Mouse (Mus musculus): ENCODE data around the gene Grik1.
A peak's percentile ranks its signal among the peaks of the same experiment; 100 is the strongest.

Grik1 gene

DNA sequence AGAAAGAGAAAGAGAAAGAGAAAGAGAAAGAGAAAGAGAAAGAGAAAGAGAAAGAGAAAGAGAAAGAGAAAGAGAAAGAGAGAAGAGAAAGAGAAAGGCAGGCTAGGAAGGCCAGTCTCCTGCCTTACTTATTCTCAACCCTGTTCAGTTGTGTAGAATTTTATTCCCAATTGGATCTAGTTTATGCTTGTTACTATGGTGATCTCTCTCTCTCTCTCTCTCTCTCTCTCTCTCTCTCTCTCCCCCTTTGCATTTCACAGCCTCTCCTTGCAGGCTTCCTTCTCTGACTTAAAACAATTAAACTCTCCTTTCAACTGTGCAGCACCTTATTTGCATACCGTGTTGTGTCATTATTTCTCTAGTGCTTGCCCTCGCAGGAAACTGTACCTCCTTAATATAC is 147.5 kb downstream of the Grik1 start:
- no peak for DNase-seq (ENCODE audit: inconsistent age in 2 of 2, low spot score in 1 of 2)

DNA sequence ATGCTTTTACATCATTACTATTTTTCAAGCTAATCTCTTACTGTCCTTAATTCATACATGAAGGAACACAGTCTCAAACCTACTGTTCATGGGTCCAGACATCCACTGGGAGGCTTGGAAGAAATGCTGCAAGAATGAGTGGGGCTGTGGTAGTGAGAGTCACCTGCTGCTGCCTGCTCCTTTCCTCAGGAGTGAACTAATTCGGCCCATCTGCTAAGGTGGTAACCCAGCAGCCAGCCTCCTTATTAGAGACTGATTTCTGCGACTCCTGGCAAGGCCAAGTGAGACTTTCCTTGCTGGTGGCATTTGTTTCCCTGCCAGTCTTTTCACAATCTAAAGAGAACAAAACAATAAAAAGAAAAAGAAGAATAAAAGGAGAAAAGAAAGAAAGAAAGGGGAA is 147.9 kb downstream of the Grik1 start:
- no peak for DNase-seq (ENCODE audit: inconsistent age in 2 of 2, low spot score in 1 of 2)

DNA sequence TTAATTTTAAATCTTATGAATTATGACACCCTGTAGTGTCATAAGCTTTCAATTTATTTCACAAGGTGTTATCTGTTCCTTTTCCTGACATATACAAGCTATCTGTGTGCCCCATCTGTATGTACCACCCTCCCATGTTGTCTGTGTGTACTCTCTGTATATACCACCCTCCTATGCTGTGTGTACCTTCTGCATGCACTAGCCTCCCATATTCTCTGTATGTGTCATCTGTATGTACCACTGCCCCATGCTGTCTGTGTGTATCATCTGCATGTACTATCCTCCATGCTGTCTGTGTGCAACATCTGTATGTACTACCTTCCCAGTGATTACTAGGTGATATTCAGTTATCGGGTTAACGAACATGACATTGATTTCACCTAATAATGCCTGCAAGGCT is 148.5 kb downstream of the Grik1 start:
- no peak for DNase-seq (ENCODE audit: inconsistent age in 2 of 2, low spot score in 1 of 2)

DNA sequence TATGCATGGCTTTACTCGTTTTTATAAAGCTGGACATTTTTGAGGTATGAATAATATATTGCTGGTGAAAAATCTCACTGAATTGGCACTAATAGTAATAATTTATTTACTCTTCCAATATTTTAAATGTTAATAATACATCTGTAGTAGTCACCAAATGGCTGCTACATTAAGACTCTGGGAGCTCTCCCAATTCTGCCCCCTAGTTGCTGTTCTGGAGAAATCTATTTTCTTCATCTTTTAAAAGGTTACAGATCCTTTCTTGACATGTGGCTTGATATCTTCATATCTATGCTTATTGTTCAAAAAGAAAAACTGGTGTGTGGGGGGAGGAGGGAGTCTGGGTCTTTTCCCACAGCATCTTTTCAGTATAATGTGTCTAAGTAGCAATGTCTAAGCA is 151.2 kb downstream of the Grik1 start:
- DNase-seq (ENCODE audit: inconsistent age in 2 of 2, low spot score in 1 of 2), result no peak

DNA sequence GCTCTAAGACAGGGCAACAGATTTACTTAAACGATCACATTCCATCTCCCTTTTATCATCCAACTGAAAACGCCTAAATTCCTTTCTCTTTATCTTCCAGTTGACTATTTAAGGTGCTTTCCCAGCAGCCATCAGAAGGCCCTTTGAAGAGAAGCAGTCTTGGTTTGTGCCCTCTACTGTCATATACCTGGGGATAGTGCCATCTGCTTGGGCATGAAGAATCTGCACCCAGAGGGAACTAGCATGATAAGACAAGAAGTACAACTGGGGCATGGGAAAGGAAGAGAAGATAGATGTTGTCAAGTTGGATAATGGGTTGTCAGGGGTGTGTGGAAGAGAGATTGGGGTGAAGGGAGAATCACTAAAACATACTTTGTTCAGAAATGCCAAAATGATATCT is 157.1 kb downstream of the Grik1 start:
- no peak for DNase-seq (ENCODE audit: inconsistent age in 2 of 2, low spot score in 1 of 2)

DNA sequence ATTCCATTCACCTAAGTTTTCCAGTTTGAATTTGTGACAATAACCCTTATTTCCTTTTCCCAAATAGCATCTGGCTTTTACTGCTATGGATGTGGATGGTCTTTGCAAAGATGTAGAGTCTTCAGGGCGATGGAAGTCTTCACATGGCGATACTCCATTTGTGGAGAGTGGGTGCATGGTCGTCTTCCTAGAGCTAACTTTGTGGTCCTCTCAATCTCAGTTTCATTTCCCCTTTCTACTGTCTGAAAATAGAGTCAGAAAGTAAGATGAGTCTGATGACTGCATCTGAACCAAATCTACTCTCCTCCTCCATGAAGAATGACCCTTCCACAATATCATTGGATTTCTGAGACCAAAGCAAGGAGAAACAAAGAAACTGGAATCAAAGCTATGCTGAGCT is 159.0 kb downstream of the Grik1 start:
- no peak for DNase-seq (ENCODE audit: inconsistent age in 2 of 2, low spot score in 1 of 2)

DNA sequence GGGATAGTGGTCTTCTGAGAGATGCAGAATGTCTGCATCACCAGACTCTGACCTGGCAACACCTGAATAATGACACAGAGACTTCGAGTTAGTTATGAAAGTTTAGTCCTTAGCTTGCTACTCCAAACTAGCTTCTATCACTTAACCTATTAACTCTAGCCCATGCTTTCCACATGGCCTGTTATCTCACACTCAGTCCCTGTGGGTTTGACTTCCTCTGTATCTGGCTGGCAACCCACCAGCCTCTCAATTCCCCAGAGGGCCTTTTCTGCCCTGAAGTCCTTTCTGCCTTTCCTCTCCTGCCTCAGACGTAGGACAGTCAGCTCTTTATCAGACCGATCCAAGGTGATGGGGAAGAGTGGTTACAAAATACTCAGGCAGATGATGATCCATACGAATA is 165.0 kb downstream of the Grik1 start:
- DNase-seq (ENCODE audit: inconsistent age in 2 of 2, low spot score in 1 of 2), result no peak

DNA sequence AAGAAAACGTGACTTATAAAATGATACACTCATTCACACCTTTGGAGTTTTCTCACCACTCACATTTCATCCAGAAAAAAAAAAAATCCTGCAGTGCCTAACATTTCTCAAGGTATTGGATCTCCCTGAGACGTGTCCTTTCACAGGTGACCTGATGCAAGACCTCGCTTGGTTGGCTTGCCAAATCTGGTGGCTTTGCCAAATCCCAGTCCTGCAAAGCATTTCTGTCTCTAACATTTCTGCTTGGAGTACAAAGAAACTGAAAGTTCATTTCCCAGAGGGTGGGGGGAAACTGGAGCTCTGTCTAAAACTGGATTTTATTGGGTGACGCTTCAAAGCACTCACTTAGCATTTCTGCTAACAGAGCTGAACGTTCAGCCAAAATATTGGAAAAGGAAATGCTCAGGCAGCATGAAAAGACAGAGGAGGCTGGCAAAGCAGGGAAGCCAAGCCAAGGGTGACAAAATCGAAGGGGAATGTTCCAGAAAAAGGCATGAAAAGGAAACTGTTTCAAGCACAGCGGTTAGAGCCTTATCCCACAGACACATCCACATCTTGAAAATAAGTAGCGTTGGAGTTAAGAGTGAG is 177.4 kb downstream of the Grik1 start:
- DNase-seq (ENCODE audit: inconsistent age in 2 of 2, low spot score in 1 of 2), result peak in 1 of 2 experiments; percentile 44

DNA sequence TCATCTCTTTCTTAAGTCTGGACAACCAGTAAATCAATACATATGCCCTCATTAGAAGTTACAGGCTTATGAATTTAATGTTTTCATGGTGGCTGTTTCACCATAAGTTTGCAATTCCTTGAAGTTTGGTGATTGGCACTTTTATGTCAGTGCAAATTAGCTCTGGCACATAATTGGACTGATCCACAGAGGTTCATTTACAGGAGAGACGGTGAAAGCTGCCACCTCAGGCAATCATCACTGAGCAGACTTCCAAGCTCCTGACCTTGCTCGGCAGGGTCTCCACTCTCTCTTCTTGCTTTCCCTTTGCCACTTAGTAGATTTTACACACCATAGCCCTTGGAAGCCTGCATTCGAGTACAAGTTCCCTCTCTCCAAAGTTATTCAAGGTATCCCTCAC is 178.6 kb downstream of the Grik1 start:
- DNase-seq (ENCODE audit: inconsistent age in 2 of 2, low spot score in 1 of 2), result no peak

DNA sequence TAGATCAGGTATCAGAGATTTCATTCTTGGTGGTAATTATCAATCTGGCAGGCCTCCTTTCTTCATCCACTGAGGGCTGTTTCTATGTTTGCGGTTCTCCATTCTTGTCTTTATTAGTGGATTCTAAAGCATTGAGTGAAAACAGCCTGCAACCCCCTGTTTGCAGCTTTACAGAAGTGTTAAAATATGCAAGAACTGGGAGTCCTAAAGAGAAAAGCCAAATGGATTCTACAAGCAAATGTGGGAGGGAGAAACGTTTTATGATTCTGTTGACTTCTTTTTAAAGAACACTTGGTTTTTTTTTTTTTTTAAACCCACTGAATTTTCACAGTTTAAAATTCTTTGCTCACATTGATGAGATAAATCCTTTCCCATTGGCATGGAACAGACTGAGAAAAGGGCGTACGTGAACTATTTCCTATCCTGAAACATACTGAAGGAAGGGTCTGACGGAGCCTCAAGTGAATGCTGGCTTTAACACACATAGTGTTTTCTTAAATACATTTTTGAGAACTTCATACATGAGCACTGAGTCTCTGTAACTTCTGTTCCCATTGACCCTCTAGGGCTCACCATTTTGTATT is 195.8 kb downstream of the Grik1 start:
- DNase-seq (ENCODE audit: inconsistent age in 2 of 2, low spot score in 1 of 2), result no peak

DNA sequence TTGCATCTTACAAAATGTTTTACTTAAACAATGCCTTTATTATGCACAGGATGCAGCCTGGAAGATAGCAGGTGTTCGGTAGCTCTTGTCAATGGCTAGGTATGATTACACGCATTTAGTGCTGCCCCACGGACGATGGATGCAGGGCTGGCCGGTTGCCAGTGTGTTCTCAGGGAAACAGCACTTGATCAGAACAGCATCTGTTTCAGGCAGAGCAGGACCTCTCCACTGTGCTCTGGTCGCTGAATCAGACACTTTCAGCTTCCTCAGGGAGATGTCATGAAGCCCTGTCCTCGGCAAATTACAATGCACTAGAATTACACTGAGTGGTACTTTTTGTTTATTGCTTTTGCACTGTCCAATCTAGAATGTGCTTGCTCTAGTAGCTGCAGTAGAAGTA is 202.8 kb downstream of the Grik1 start:
- peak in 1 of 2 experiments; percentile 18 for DNase-seq (ENCODE audit: inconsistent age in 2 of 2, low spot score in 1 of 2)

DNA sequence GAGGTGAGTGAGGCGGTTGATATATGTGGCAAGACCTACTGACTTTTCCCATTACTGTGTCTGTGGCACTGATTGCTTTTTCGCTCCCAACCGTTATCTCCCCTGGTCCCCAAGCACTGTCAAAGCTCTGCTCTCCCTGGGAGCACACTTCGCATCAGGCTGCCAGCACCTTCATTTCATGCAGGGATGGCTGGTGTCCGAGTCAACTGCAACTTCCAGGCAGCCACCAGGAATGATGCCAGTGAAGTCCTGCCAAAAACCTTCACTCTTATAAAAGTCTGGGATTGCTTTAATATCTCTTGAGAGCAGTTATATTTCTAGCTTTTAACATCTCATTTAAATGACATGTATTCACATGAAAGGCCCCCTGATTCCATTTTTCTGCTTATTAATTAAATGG is 215.3 kb downstream of the Grik1 start:
- peak in 1 of 2 experiments; percentile 37 for DNase-seq (ENCODE audit: inconsistent age in 2 of 2, low spot score in 1 of 2)

DNA sequence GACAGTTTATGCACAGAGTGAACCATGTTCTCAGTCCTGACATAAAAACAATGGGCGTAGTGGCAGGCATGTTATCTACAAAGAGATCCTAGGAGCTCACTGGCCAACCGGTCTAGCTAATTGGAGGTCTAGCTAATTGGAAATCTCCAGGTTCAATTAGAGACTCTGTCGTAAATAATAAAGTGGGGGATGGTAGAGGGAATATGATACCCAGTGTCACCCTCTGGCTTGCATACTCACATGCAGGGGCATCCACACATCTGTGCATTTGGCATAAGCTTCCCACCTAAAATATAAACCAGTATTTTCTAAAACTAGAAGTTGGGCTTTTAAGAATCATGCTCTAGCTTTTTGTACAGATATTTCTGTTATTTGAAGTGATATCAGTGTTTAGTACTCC is 229.1 kb downstream of the Grik1 start:
- peak in 1 of 2 experiments; percentile 10 for DNase-seq (ENCODE audit: inconsistent age in 2 of 2, low spot score in 1 of 2)

DNA sequence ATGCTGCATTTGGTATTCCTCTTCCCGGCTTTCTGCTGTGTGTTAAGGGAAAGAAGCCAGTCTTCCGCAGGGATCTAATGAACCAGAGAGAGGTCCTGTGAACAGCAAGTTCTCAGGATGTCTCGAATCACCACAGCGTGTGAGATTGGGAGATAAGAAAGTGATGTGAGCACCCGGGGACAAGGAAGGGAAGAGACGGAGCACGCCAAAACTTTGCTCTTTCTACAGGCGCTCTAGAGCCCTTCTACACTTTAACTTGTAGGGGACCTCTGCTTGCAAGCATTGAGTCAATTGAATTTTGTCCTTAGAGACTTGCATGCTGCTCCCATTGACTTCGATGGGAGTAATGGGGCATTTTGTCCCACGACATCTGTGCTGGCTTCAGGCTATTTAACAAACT is 241.9 kb downstream of the Grik1 start:
- DNase-seq (ENCODE audit: inconsistent age in 2 of 2, low spot score in 1 of 2), result peak in 1 of 2 experiments; percentile 14

DNA sequence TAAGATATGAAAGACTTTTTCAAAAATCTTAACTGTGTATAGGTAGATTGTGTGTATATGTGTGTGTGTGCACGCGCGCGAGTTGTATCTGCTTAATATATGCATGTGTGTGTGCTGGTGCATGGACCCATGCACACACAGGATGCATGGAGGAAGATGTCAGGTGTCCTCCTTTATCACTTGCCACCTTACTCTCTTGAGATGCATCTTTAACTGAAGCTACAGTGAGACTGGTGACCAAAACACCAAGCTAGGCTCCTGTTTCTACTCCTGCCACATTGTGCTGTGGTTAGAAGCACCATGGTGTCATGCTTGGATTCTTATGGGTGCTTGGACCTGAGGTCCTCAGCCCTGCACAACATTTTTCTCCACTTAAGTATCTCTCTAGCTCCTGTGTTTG is 245.7 kb downstream of the Grik1 start:
- peak in 1 of 2 experiments; percentile 18 for DNase-seq (ENCODE audit: inconsistent age in 2 of 2, low spot score in 1 of 2)

DNA sequence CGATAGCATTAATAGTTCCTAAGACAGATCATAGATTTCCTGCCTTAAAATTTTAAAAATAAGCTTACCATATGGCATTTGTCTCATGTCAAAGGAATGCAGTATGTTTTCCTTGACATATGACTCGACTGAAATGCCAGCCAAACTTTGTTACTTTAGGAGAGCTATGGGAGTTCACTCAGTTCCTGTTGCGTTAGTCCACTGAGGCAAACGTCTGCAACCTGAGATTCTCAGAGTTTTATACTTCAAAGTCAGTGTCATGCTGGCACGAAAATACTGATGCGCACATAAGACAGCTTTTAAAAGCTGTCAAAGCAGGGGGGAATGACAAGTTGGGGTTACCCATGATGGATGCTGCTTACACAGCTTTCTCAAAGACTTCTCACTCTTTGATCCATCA is 247.6 kb downstream of the Grik1 start:
- DNase-seq (ENCODE audit: inconsistent age in 2 of 2, low spot score in 1 of 2), result peak; percentile 34 to 70

DNA sequence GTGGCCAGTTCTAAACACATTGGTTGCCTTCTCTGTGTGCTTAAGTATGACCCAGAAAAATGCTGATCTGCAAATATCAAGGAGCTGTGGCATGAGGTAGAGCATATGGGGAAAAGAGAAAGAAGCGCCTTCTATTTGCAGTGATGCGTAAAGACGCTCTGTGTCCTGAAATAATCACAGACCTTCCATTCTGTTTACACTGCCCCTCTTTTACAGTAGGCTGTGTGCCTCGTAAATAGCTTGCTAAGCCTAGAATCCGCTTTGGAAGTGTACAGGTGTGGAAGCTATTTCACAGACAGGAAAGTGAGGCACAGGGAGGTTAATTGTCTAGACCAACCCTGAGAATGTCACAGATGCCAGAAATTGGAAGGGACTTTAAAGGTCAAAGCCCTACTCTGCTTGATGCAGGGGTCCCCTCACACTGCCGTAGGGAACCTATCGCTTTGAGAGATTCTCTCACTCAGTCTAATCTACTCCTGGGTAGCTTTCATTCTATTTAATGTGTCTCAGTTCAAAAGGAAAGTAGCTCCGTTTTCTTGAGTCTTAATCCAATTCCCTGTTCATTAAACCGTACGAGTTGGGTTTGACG is 251.5 kb downstream of the Grik1 start:
- DNase-seq (ENCODE audit: inconsistent age in 2 of 2, low spot score in 1 of 2), result no peak

DNA sequence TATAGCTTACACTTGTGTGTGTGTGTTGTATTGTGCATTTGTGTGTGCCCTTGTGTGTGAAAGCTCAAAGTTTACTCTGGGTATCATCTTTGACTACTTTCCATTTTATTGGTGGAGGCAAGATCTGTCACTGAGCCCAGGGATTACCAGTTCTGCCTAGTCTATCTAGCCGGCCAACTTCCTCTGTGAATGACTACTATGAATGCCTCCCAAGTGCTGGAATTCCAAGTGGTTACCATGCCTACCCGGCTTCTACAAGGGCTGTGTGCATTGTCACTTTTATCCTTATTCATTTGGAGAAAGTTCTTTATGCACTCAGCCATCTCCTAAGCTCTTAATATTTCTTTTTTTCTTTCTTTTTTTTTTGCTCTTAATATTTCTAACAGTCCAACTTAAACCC is 301.3 kb downstream of the Grik1 start:
- DNase-seq (ENCODE audit: inconsistent age in 2 of 2, low spot score in 1 of 2), result no peak

DNA sequence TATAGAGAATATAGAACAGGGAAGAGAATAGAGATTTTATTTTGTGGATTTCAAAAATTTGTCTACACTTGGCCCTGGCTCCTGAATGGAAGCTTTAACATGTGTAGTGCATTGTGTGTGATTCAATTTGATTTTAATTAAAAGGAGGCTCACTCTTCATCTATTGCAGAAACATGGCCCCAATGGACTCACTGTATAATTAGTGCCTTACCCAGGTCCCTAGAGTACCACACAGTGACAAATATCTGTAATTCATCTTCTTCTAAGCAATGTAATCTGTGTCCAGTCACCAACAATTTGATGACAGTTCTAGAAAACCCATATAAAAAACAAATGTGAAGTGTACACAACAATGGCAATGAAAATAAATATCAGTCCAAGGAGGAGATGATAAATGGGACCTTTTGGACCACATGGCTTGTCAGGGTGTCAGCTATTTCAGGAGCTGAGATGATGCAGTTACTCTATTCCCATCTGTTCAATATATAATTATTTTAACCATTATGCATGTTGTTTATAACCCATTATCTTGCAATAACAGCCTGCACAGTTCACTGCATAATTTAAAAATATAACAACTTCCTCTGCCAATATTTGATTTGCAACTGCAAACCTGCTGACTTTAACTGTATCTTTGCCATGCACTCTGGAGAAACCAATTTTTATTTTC is 305.7 kb downstream of the Grik1 start:
- DNase-seq (ENCODE audit: inconsistent age in 2 of 2, low spot score in 1 of 2), result no peak

DNA sequence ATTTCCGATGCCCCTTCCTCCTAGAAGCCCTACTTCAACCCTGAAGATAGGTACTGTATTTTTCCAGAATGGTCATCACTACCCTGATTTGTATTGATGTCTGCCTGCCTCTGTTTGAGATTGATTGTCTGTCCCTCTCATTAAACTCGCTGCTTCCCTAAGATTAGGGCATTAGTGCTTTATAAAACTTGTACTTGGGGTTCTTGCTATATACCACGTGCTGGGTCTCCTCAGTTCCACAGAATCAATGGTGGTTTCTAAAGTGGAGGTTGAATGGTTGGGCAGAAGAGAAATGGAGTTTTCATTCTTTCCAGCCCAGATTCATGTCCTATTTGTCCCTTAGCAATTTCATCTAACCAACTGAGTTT is 316.0 kb downstream of the Grik1 start:
- DNase-seq (ENCODE audit: inconsistent age in 2 of 2, low spot score in 1 of 2), result no peak

DNA sequence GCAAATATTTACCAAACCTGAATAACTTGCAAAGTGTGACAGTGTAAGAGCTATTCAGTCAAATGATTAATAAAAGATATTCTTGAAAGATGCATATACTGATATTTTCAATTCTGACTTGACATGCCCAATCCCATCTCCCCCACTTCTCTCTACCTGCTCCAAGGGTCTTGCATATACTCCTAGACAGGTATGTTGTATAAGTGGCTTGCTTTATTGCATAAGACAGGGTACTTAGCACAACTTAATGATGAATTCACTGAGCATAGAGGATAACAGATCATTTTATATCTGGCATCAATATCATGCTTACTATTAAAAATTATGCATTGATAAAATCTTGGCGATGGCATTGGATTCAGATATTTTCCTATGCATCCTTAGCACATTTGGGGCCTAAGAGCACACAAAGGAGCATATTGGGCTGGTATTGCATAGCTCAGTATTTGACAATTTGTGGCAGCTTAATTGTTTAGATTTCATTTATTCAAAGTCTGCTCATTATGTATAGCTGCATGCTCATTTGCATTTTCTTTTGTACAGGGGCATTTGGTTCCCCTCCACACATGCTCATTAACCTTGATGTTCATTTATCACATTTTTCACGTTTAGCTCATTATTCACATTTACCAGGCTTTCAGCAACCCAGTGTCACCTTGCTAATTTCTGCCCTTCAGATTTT is 316.5 kb downstream of the Grik1 start:
- DNase-seq (ENCODE audit: inconsistent age in 2 of 2, low spot score in 1 of 2), result no peak

DNA sequence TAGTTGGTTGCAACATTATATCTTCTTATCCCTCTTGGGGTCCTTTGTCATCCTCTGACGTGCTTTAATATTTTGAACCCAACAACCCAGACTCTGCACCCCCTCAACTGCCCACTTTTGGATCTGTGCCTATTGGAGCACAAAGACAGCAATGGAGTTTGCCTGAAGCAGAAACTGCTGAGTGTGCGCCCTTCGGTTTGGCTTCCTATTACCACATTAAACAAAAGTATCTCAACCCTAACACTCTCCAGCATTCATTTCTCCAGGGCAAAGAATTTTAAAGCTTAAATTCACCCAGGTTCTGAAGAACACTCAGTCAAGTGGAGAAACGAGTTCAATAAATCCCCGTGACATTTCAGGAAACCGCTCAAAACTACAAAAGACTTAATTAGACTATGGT is 318.2 kb downstream of the Grik1 start:
- DNase-seq (ENCODE audit: inconsistent age in 2 of 2, low spot score in 1 of 2), result no peak
